Mouse (Mus musculus): ENCODE results near the gene Nr6a1. TPM values are rescaled to one million over a fixed set of nuclear protein-coding genes. Genes with fewer than 3 reads are reported as not detected.

Nr6a1 gene
- polyA plus RNA-seq, 1 experiment, result 7.9 TPM

GRCm38 (mm10) chr2:38957671-38958223 is 30.3 kb upstream of the Nr6a1 start:
- no peak overlapping the region for H3K4me3 ChIP-seq (ENCODE audit: insufficient read depth, low read length)
- TF ChIP-seq POLR2A (IDR thresholded peaks at IDR 0.05; ENCODE audit: extremely low read depth, insufficient read depth, low read length) (no peak), CTCF (IDR thresholded peaks at IDR 0.05; ENCODE audit: extremely low read depth, insufficient read depth, low read length) (no peak)
- no peaks in the 10 kb centered on the region for H3K4me1 ChIP-seq (ENCODE audit: control insufficient read depth, insufficient read depth, low read length)
- no peak overlapping the region for H3K27ac ChIP-seq (ENCODE audit: insufficient read depth, low read length)

- Histone ChIP-seq H3K27ac (ENCODE audit: insufficient read depth, low read length) (no peak overlapping the region), H3K4me3 (ENCODE audit: insufficient read depth, low read length) (no peak overlapping the region), H3K4me1 (ENCODE audit: control insufficient read depth, insufficient read depth, low read length) (no peaks in the 10 kb centered on the region)
- TF ChIP-seq CTCF (IDR thresholded peaks at IDR 0.05; ENCODE audit: extremely low read depth, insufficient read depth, low read length) (no peak), POLR2A (IDR thresholded peaks at IDR 0.05; ENCODE audit: extremely low read depth, insufficient read depth, low read length) (no peak)
These were observed 28.6 kb upstream of the Nr6a1 start for GRCm38 (mm10) chr2:38956062-38956461.

DNA sequence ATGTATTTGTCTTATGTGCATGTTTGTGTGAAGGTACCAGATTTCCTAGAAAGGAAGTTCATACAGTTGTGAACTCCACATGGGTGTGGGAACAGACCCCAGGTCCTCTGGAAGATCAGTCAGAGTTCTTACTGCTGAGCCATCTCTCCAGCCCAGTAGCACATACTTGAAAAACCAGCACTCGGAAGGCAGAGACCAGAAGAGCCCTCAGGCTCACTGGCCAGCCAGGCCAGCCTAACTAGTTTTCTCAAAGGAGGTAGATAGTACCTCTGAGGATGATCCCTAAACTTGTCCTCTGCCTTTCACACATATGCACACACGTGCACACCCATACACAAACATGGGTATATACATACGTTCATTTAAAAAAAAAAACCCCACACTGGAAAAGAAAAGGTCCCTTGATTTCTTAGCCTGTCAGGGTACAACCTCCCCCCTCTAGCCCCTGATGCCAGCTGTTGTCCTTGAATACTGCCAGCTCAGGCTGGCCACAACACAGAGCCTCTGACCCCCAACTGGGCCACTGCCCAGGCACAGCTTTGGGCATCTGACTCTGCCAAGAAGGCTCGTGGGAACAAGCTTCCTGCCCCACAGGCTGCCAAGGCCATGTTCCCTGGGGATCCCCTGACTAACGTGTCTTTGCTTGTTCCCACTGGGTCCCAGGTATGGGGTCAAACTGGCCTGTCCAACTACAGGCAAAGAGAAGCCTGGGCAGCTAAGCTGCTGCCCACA is 25.8 kb upstream of the Nr6a1 start:
- Histone ChIP-seq H3K27ac (ENCODE audit: insufficient read depth, low read length) (no peak overlapping the region), H3K4me1 (ENCODE audit: control insufficient read depth, insufficient read depth, low read length) (peaks cover 2% of the 10 kb centered on the region), H3K4me3 (ENCODE audit: insufficient read depth, low read length) (no peak overlapping the region)
- TF ChIP-seq POLR2A (IDR thresholded peaks at IDR 0.05; ENCODE audit: extremely low read depth, insufficient read depth, low read length) (no peak), CTCF (IDR thresholded peaks at IDR 0.05; ENCODE audit: extremely low read depth, insufficient read depth, low read length) (no peak)

- TF ChIP-seq POLR2A (IDR thresholded peaks at IDR 0.05; ENCODE audit: extremely low read depth, insufficient read depth, low read length) (no peak), CTCF (IDR thresholded peaks at IDR 0.05; ENCODE audit: extremely low read depth, insufficient read depth, low read length) (no peak)
- Histone ChIP-seq H3K4me3 (ENCODE audit: insufficient read depth, low read length) (no peak overlapping the region), H3K4me1 (ENCODE audit: control insufficient read depth, insufficient read depth, low read length) (peaks cover 2% of the 10 kb centered on the region), H3K27ac (ENCODE audit: insufficient read depth, low read length) (peak overlapping the region; percentile 69; the same call in 1 of the 2 replicates)
These were observed 22.8 kb upstream of the Nr6a1 start for GRCm38 (mm10) chr2:38950281-38950719.

- TF ChIP-seq CTCF (IDR thresholded peaks at IDR 0.05; ENCODE audit: extremely low read depth, insufficient read depth, low read length), result no peak
- no peak for TF ChIP-seq POLR2A (IDR thresholded peaks at IDR 0.05; ENCODE audit: extremely low read depth, insufficient read depth, low read length)
- Histone ChIP-seq H3K4me3 (ENCODE audit: insufficient read depth, low read length) (no peak overlapping the region), H3K27ac (ENCODE audit: insufficient read depth, low read length) (no peak overlapping the region), H3K4me1 (ENCODE audit: control insufficient read depth, insufficient read depth, low read length) (peaks cover 6% of the 10 kb centered on the region)
These were observed 20.1 kb upstream of the Nr6a1 start for GRCm38 (mm10) chr2:38947566-38947965.

DNA sequence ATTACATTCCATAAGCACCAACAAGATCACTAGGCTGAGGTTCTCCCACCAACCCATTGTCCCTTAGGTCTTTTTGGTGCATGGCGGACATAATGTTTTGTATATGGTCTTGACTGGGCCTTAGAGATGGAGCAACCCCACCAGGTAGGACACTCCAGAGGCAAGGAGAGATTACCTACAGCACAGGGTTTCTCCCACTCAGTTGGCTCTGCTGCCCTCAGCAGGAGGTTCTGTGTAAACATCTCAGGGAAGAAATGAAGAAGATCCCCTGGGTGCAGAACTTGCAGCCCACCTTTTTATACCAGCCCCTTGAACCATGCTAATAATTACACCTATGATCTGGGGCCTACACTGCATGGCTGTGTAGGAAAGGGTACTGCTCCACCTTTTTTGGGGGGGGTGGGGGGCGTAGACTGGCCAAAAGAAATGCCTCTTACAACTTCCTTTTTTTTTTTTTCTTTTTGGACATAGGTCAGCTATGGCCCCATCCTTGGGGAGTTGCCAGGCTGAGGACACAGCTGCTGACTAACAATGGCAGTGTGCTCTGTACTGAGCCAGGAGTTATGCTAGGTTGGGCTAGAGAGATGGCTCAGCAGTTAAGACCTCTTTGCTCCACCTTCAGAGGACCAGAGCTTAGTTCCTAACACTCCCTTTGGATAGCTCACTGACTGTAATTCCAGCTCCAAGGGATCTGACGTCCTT is 17.1 kb upstream of the Nr6a1 start:
- Histone ChIP-seq H3K27ac (ENCODE audit: insufficient read depth, low read length) (no peak overlapping the region), H3K4me3 (ENCODE audit: insufficient read depth, low read length) (no peak overlapping the region), H3K4me1 (ENCODE audit: control insufficient read depth, insufficient read depth, low read length) (peaks cover 3% of the 10 kb centered on the region)
- peak; percentile 34 for TF ChIP-seq CTCF (IDR thresholded peaks at IDR 0.05; ENCODE audit: extremely low read depth, insufficient read depth, low read length)
- TF ChIP-seq POLR2A (IDR thresholded peaks at IDR 0.05; ENCODE audit: extremely low read depth, insufficient read depth, low read length), result no peak

DNA sequence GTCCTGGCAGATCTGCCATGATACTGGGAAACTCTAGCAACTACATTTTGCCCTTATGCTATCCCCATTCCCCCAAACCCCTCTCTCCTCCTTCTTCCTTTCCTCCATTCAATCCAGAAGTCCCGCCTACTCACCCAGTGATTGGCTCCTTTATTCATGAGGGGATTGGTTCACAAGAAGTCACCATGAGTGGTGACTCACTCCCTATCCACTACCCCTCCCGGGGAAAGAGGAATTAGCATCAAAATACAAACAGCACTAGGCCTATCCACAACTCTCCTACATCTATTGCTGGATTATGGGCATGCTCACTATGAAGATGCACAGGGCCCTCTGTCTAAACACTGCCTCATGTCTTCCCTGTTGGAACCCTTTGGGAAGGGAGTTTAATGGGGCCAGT is 16.5 kb upstream of the Nr6a1 start:
- Histone ChIP-seq H3K4me1 (ENCODE audit: control insufficient read depth, insufficient read depth, low read length) (peaks cover 3% of the 10 kb centered on the region), H3K4me3 (ENCODE audit: insufficient read depth, low read length) (no peak overlapping the region), H3K27ac (ENCODE audit: insufficient read depth, low read length) (no peak overlapping the region)
- TF ChIP-seq POLR2A (IDR thresholded peaks at IDR 0.05; ENCODE audit: extremely low read depth, insufficient read depth, low read length), result no peak
- TF ChIP-seq CTCF (IDR thresholded peaks at IDR 0.05; ENCODE audit: extremely low read depth, insufficient read depth, low read length), result no peak

DNA sequence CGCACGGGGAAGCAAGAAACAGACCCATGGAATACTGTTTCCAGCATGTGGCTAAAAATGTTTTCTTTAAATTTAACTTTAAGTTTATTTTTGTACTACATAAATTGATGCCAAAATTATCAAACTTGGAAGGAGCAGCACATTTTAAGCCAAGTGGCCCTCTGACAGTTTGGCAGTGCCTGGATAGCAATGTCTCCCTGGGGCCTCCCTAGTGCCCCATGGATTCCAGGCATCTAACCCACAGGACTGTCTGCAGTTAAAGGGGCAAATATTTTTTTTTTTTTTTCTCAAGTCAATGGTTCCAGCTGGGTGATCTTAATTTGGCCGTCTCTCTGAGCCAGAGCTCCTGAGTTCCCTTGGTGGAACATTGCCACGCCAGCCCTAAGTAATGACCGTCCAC is 15.7 kb upstream of the Nr6a1 start:
- H3K4me1 ChIP-seq (ENCODE audit: control insufficient read depth, insufficient read depth, low read length), result peaks cover 3% of the 10 kb centered on the region
- no peak for TF ChIP-seq CTCF (IDR thresholded peaks at IDR 0.05; ENCODE audit: extremely low read depth, insufficient read depth, low read length)
- H3K4me3 ChIP-seq (ENCODE audit: insufficient read depth, low read length), result no peak overlapping the region
- H3K27ac ChIP-seq (ENCODE audit: insufficient read depth, low read length), result no peak overlapping the region

DNA sequence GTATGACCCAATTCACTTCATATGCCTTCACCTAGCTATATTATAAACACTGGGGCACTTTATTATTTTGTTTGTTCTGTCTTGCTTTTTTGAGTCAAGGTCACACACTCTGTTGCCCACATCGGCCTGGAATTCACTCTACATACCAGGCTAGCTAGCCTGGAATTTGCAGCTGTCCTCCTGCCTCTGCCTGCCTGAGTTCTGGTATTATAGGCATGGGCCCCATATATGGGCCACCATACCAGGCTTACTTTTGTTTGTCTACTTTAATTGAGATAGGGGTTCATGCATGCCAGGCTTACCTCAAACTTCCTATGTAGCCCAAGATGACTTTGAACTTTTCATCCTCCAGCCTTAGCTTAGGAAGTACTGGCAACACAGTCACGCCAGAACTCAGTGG is 14.4 kb upstream of the Nr6a1 start:
- H3K4me1 ChIP-seq (ENCODE audit: control insufficient read depth, insufficient read depth, low read length), result peaks cover 3% of the 10 kb centered on the region
- TF ChIP-seq CTCF (IDR thresholded peaks at IDR 0.05; ENCODE audit: extremely low read depth, insufficient read depth, low read length) (no peak), POLR2A (IDR thresholded peaks at IDR 0.05; ENCODE audit: extremely low read depth, insufficient read depth, low read length) (no peak)
- H3K27ac ChIP-seq (ENCODE audit: insufficient read depth, low read length), result no peak overlapping the region
- H3K4me3 ChIP-seq (ENCODE audit: insufficient read depth, low read length), result no peak overlapping the region

GRCm38 (mm10) chr2:38941426-38941825 is 13.9 kb upstream of the Nr6a1 start:
- H3K4me1 ChIP-seq (ENCODE audit: control insufficient read depth, insufficient read depth, low read length), result peaks cover 3% of the 10 kb centered on the region
- TF ChIP-seq POLR2A (IDR thresholded peaks at IDR 0.05; ENCODE audit: extremely low read depth, insufficient read depth, low read length) (no peak), CTCF (IDR thresholded peaks at IDR 0.05; ENCODE audit: extremely low read depth, insufficient read depth, low read length) (no peak)
- H3K27ac ChIP-seq (ENCODE audit: insufficient read depth, low read length), result no peak overlapping the region
- no peak overlapping the region for H3K4me3 ChIP-seq (ENCODE audit: insufficient read depth, low read length)
